Comparison of ENCODE assay signal across 8 mouse cellular contexts in genomic region chr7:80586681-80587660, GRCm38 (mm10). TPM values are rescaled to one million over a fixed set of nuclear protein-coding genes. Genes with fewer than 3 reads are reported as not detected.
DNase-seq lines count a peak whose midpoint lies in the region; ATAC-seq lines count a peak whose summit lies in the region.

No protein-coding gene starts in this region.

- no peak; the same call in 1 of the 2 replicates for ATAC-seq in cerebellum, adult (ENCODE audit: insufficient number of reproducible peaks, low FRiP score, low TSS enrichment)
- ATAC-seq in kidney, embryonic 14.5 days (ENCODE audit: low FRiP score, low TSS enrichment) = peak; percentile 87
- no peak for ATAC-seq in erythroblast, adult 5-6 weeks (replicated peaks; ENCODE audit: low FRiP score, poor library complexity, severe bottlenecking)

- peak overlapping the region; percentile 41 for H3K4me2 ChIP-seq in kidney, embryonic 14.5 days (replicated peaks; ENCODE audit: low read depth, low read length)

- H3K4me1 ChIP-seq in heart, embryonic 10.5 days = peaks cover 27% of the 10 kb centered on the region
- peaks cover 29% of the 10 kb centered on the region for H3K4me1 ChIP-seq in kidney, embryonic 14.5 days (ENCODE audit: control insufficient read depth, insufficient read depth, low read length)

- H3K9ac ChIP-seq in kidney, embryonic 14.5 days (ENCODE audit: low read depth, low read length) = peak overlapping the region; percentile 40

- peak; percentile 57 for DNase-seq in cerebellum, adult 11-12 months
- DNase-seq in heart, embryonic 10.5 days (ENCODE audit: low spot score) = no peak
- DNase-seq in lung, postnatal 25 days (ENCODE audit: low spot score) = peak; percentile 71
- DNase-seq in frontal cortex, postnatal 14 days (ENCODE audit: low spot score in 2 of 2) = no peak
- no peak for DNase-seq in layer of hippocampus, postnatal 14 days (ENCODE audit: low spot score in 2 of 2)

- H3K27ac ChIP-seq in heart, embryonic 10.5 days = peak overlapping the region; percentile 71
- H3K27ac ChIP-seq in kidney, embryonic 14.5 days (ENCODE audit: low read depth, low read length) = peak overlapping the region; percentile 81

- 27% methylated on average over 28 of the region's 29 CpGs for WGBS in heart, embryonic 10.5 days
- WGBS in kidney, embryonic 14.5 days = 15% methylated on average over 28 of the region's 29 CpGs

- peak overlapping the region; percentile 48 for H3K4me3 ChIP-seq in heart, embryonic 10.5 days
- H3K4me3 ChIP-seq in kidney, embryonic 14.5 days (ENCODE audit: low read length) = peak overlapping the region; percentile 17

- H3K9me3 ChIP-seq in heart, embryonic 10.5 days = no peaks in the 10 kb centered on the region
- H3K9me3 ChIP-seq in kidney, embryonic 14.5 days (ENCODE audit: control insufficient read depth, low read length) = no peaks in the 10 kb centered on the region

- peaks cover 11% of the 10 kb centered on the region; the same call in 1 of the 2 replicates for H3K27me3 ChIP-seq in heart, embryonic 10.5 days (ENCODE audit: insufficient read depth, poor library complexity, severe bottlenecking)
- no peaks in the 10 kb centered on the region for H3K27me3 ChIP-seq in kidney, embryonic 14.5 days (ENCODE audit: control insufficient read depth, insufficient read depth, low read length)

- H3K36me3 ChIP-seq in heart, embryonic 10.5 days = peaks cover 35% of the 10 kb centered on the region
- H3K36me3 ChIP-seq in kidney, embryonic 14.5 days (ENCODE audit: control insufficient read depth, insufficient read depth, low read length) = peaks cover 33% of the 10 kb centered on the region

RNA-seq across cellular contexts. Expression of gene Blm, which starts 52.1 kb away (rescaled TPM):
- 32.3 and 35.6 TPM in 2 replicates for polyA plus RNA-seq in heart, embryonic 10.5 days (2016; fragmentation: Nextera tagmentation; extraction: Ambion mirVana)
- 24.1 and 34.5 TPM in 2 replicates for polyA plus RNA-seq in kidney, embryonic 14.5 days (2014; fragmentation: Nextera tagmentation; extraction: Ambion mirVana)
- 53.5 and 82.0 TPM in 2 replicates for total RNA-seq in erythroblast, adult 5-6 weeks (2015; ENCODE audit: low replicate concordance)
- total RNA-seq in erythroblast, adult 5-6 weeks (2017; ENCODE audit: low replicate concordance) = 52.8 and 54.9 TPM in 2 replicates
- 1 to 10 TPM; 4.6 to 6.3 TPM for total RNA-seq in layer of hippocampus, postnatal 14 days (2021)

Comparison
In these comparisons a context has a peak if more than half of its experiments do, and no peak if none do; other contexts are left out.
1. DNase-seq: peak in cerebellum, adult 11-12 months (single experiment) and lung, postnatal 25 days (single experiment); none in heart, embryonic 10.5 days (single experiment), frontal cortex, postnatal 14 days (0 of 2) and layer of hippocampus, postnatal 14 days (0 of 2).
2. RNA of gene Blm, which starts 52.1 kb away (total RNA-seq): 52.8 to 82.0 TPM in erythroblast, adult 5-6 weeks; 4.6 to 6.3 TPM in layer of hippocampus, postnatal 14 days; every median in the first group is over 4 times any median in the second.